Mouse (Mus musculus): ENCODE results near the gene Gng13. TPM values are rescaled to one million over a fixed set of nuclear protein-coding genes. Genes with fewer than 3 reads are reported as not detected.

The Gng13 gene
- 0.09 and 0.11 TPM in 2 replicates for polyA plus RNA-seq (2012; rRNA removed)

GRCm38 (mm10) chr17:25716711-25717637, at the start of gene Gng13:
Gene Gng13, plus strand, starts transcription at chr17:25717171.

DNA sequence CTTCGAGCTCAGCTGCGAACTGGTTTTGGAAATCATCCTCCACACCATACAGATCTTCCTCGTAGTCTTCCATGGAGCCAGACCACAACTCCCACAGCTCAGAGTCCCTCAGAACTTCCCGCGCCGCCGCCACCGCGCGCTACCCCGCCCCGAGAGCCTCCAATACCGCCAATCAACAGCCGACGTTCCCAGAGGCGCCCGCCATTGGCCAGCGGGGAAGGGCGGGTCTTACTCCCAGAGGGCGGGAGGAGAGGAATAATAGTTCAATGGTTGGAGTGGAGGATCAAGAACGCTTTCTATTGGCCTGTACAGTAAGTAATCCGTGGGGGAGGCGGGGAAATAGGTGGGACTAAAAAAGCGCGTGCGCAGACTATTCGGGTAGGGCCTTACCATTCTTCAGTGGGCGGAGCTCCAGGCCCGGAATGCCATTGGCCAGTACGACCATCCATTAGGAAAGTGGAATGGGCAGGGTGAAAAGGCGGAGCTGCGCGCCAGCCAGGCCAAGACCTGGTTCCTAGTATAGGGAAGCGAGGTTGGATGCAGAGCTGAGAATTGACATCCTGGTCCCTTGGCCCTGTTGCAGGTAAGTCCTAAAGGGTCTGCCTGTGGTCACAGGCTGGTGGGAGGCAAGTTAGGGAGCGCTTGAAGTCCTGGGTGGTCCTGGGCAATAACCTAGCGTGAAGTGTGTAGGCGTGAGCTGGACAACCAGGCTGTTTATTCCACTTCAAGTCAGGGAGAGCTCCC, 10.5 kb downstream of the Gng13 start, which contains the start of the genes Chtf18 and Rpusd1:
Gene Chtf18, minus strand, starts transcription at position 155 of the 744 bp plus-strand sequence.
Gene Rpusd1, plus strand, starts transcription at position 406 of the 744 bp plus-strand sequence.

DNA sequence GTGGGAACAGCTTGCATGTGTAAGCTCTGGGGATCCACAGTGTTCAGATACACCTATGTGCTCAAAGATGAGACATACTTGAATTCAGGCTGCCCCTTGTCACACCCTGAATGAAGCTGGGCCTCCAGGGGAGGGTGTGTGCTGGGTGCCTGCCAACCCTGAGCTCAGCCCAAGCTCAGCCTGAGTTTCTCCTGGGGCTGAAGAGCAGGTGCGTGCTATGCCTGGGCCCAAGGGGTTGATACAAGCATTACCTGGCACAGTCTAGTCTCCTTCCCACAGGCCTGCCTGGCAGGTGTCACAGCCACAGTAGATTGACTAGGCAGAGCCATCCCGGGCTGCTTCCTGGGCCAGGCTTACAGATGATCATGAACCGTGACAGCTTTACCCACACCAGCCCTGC, 18.8 kb downstream of the Gng13 start, which contains the start of gene Mslnl:
Gene Mslnl, plus strand, starts transcription at position 298 of the 400 bp plus-strand sequence.

GRCm38 (mm10) chr17:25754241-25754640, 37.3 kb downstream of the Gng13 start, which contains the start of gene Msln:
Gene Msln, minus strand, starts transcription at chr17:25754378.

Other genes with a start within 250 kb of the Gng13 start
- 0.04 TPM in 1 of 2 replicates, not detected in the other for gene Sstr5, start 219.9 kb upstream of the Gng13 start, polyA plus RNA-seq (2012; rRNA removed)
- 0.38 and 0.73 TPM in 2 replicates for gene Sox8, start 146.5 kb upstream of the Gng13 start, polyA plus RNA-seq (2012; rRNA removed)
- gene Lmf1, start 138.1 kb upstream of the Gng13 start, polyA plus RNA-seq (2012; rRNA removed): 9.1 and 11.0 TPM in 2 replicates
- 3.3 TPM in 2 replicates for gene Chtf18, start 10.2 kb downstream of the Gng13 start, polyA plus RNA-seq (2012; rRNA removed)
- 22.5 and 24.8 TPM in 2 replicates for gene Rpusd1, start 10.5 kb downstream of the Gng13 start, polyA plus RNA-seq (2012; rRNA removed)
- 0.24 and 0.38 TPM in 2 replicates for gene Mslnl, start 18.9 kb downstream of the Gng13 start, polyA plus RNA-seq (2012; rRNA removed)
- 3.5 and 10.2 TPM in 2 replicates for gene Msln, start 37.2 kb downstream of the Gng13 start, polyA plus RNA-seq (2012; rRNA removed)
- 7.1 and 8.7 TPM in 2 replicates for gene Narfl, start 56.6 kb downstream of the Gng13 start, polyA plus RNA-seq (2012; rRNA removed)
- gene Haghl, start 68.5 kb downstream of the Gng13 start, polyA plus RNA-seq (2012; rRNA removed): 31.2 and 41.5 TPM in 2 replicates
- 0.18 TPM in 1 of 2 replicates, not detected in the other for gene Ccdc78, start 69.4 kb downstream of the Gng13 start, polyA plus RNA-seq (2012; rRNA removed)
- gene Fam173a, start 75.7 kb downstream of the Gng13 start, polyA plus RNA-seq (2012; rRNA removed): 68.2 and 76.3 TPM in 2 replicates
- 0.63 TPM in 1 of 2 replicates, not detected in the other for gene AC134908.4, start 78.5 kb downstream of the Gng13 start, polyA plus RNA-seq (2012; rRNA removed)
- gene Metrn, start 80.0 kb downstream of the Gng13 start, polyA plus RNA-seq (2012; rRNA removed): 20.0 and 33.4 TPM in 2 replicates
- 3.9 TPM in 2 replicates for gene Fbxl16, start 91.9 kb downstream of the Gng13 start, polyA plus RNA-seq (2012; rRNA removed)
- 16.1 and 17.1 TPM in 2 replicates for gene Wdr24, start 106.5 kb downstream of the Gng13 start, polyA plus RNA-seq (2012; rRNA removed)
- gene Jmjd8, start 111.7 kb downstream of the Gng13 start, polyA plus RNA-seq (2012; rRNA removed): 42.8 and 51.7 TPM in 2 replicates
- gene Stub1, start 116.2 kb downstream of the Gng13 start, polyA plus RNA-seq (2012; rRNA removed): 80.7 and 84.9 TPM in 2 replicates
- 23.2 and 35.2 TPM in 2 replicates for gene Rhbdl1, start 120.1 kb downstream of the Gng13 start, polyA plus RNA-seq (2012; rRNA removed)
- gene Gm20683, start 124.6 kb downstream of the Gng13 start, polyA plus RNA-seq (2012; rRNA removed): 51.3 and 66.3 TPM in 2 replicates
- 46.7 and 73.7 TPM in 2 replicates for gene Rhot2, start 127.7 kb downstream of the Gng13 start, polyA plus RNA-seq (2012; rRNA removed)
- gene Wdr90, start 144.3 kb downstream of the Gng13 start, polyA plus RNA-seq (2012; rRNA removed): 15.9 and 22.1 TPM in 2 replicates
- 114 and 227 TPM in 2 replicates for gene Mcrip2, start 151.6 kb downstream of the Gng13 start, polyA plus RNA-seq (2012; rRNA removed)
- 87.6 and 135 TPM in 2 replicates for gene Mettl26, start 157.9 kb downstream of the Gng13 start, polyA plus RNA-seq (2012; rRNA removed)
- 2.3 and 2.7 TPM in 2 replicates for gene Wfikkn1, start 163.7 kb downstream of the Gng13 start, polyA plus RNA-seq (2012; rRNA removed)
- gene Rab40c, start 202.6 kb downstream of the Gng13 start, polyA plus RNA-seq (2012; rRNA removed): 32.5 and 35.9 TPM in 2 replicates
- 54.4 and 60.1 TPM in 2 replicates for gene Pigq, start 227.8 kb downstream of the Gng13 start, polyA plus RNA-seq (2012; rRNA removed)
- gene Nhlrc4, start 227.8 kb downstream of the Gng13 start, polyA plus RNA-seq (2012; rRNA removed): 0.06 TPM in 1 of 2 replicates, not detected in the other
- gene A930017K11Rik, start 235.4 kb downstream of the Gng13 start, polyA plus RNA-seq (2012; rRNA removed): 0.09 TPM in 1 of 2 replicates, not detected in the other